Comparison of ENCODE assay signal across 29 mouse cellular contexts in the genomic region with DNA sequence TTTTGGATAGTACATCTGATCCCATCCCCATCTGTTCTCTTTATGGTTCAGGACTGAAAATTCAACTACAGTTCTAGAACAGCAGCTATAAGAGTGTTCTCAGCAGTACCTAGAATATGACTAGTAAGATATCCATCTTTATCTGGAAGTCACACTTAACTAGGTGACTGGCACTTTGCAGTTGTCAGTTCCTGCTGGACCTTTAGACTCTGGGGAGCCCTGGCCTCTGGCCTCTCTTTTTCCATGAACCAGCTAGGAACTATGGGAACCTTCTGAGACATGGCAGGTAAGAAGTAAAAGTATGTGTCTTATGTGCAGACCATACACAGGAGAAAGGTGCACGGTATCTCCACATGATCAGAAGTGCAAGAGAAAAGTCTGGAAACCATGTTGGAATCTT. TPM values are rescaled to one million over a fixed set of nuclear protein-coding genes. Genes with fewer than 3 reads are reported as not detected.
A peak's percentile ranks its signal among the peaks of the same experiment; 100 is the strongest.
DNase-seq lines count a peak whose midpoint lies in the region; ATAC-seq and TF ChIP-seq lines count a peak whose summit lies in the region.
"Had no signal": no experiment of that assay in that cellular context is flagged by ENCODE, and none has a peak within 500 bp of the region (broad histone marks: within the 10 kb centered on the region; RNA-seq: fewer than 3 reads in every experiment).

No protein-coding gene starts in this region.

- no peak for TF ChIP-seq POLR2A in heart, adult 2 months (IDR thresholded peaks at IDR 0.05; ENCODE audit: insufficient read depth, low read depth, low read length)
- no peak for TF ChIP-seq POLR2A in lung, adult 2 months (IDR thresholded peaks at IDR 0.05; ENCODE audit: borderline replicate concordance, extremely low read depth, low read depth, low read length)

- H3K27me3 ChIP-seq in heart, embryonic 10.5 days (ENCODE audit: insufficient read depth, poor library complexity, severe bottlenecking) = peaks cover 13% of the 10 kb centered on the region; the same call in 1 of the 2 replicates
- no peaks in the 10 kb centered on the region for H3K27me3 ChIP-seq in heart, embryonic 13.5 days (replicated peaks)
- H3K27me3 ChIP-seq in heart, adult 2 months (ENCODE audit: control insufficient read depth, insufficient read depth, low read length) = peaks cover 9% of the 10 kb centered on the region; the same call in 1 of the 2 replicates
- H3K27me3 ChIP-seq in lung, embryonic 16.5 days (ENCODE audit: control insufficient read depth, insufficient read depth, low read depth, low read length) = peaks cover 2% of the 10 kb centered on the region; the same call in 1 of the 2 replicates

- H3K27ac ChIP-seq in heart, embryonic 10.5 days = 0 out of 2 replicates have a peak overlapping the region, but pooled peaks have one; percentile 36
- no peak overlapping the region for H3K27ac ChIP-seq in heart, embryonic 13.5 days (replicated peaks)
- H3K27ac ChIP-seq in heart, adult 2 months = no peak overlapping the region
- H3K27ac ChIP-seq in lung, embryonic 16.5 days (ENCODE audit: low read length) = no peak overlapping the region
- H3K27ac ChIP-seq: forebrain, embryonic 10.5 days; forebrain, embryonic 13.5 days; hindbrain, embryonic 10.5 days; hindbrain, embryonic 13.5 days had no signal

- TF ChIP-seq EP300 in heart, adult 2 months (IDR thresholded peaks at IDR 0.05; ENCODE audit: insufficient read depth, low read depth, low read length) = no peak

- TF ChIP-seq CTCF in heart, adult 2 months (IDR thresholded peaks at IDR 0.05) = no peak
- TF ChIP-seq CTCF in lung, adult 2 months (IDR thresholded peaks at IDR 0.05; ENCODE audit: insufficient read depth, low read length) = no peak

- H3K9ac ChIP-seq in heart, embryonic 13.5 days = no peak overlapping the region
- no peak overlapping the region for H3K9ac ChIP-seq in heart, adult 2 months (ENCODE audit: low read depth, low read length)
- no peak overlapping the region for H3K9ac ChIP-seq in lung, embryonic 16.5 days (ENCODE audit: low read length)
- H3K9ac ChIP-seq: forebrain, embryonic 13.5 days; hindbrain, embryonic 13.5 days had no signal

- peak overlapping the region; percentile 91 for H3K4me2 ChIP-seq in heart, embryonic 13.5 days
- peak overlapping the region; percentile 64; the same call in 1 of the 2 replicates for H3K4me2 ChIP-seq in lung, embryonic 16.5 days (ENCODE audit: low read depth, low read length)
- H3K4me2 ChIP-seq: forebrain, embryonic 13.5 days; hindbrain, embryonic 13.5 days had no signal

- ATAC-seq in heart, embryonic 13.5 days (ENCODE audit: extremely low read depth, insufficient number of reproducible peaks, low FRiP score, low TSS enrichment) = no peak
- ATAC-seq in lung, embryonic 16.5 days (ENCODE audit: low read depth) = no peak
- ATAC-seq in megakaryocyte-erythroid progenitor cell, adult 5-6 weeks (replicated peaks; ENCODE audit: low FRiP score, low TSS enrichment, poor library complexity, severe bottlenecking) = no peak
- ATAC-seq: forebrain, embryonic 13.5 days; forebrain, embryonic 16.5 days; hindbrain, embryonic 16.5 days; Patski had no signal

- WGBS in heart, embryonic 10.5 days = 95% methylated on average over 1 of the region's 1 CpGs
- 87% methylated on average over 1 of the region's 1 CpGs for WGBS in heart, embryonic 13.5 days
- WGBS in heart, adult 2 months = 96% methylated on average over 1 of the region's 1 CpGs
- WGBS in lung, embryonic 16.5 days = 84% methylated on average over 1 of the region's 1 CpGs
- 89% methylated on average over 1 of the region's 1 CpGs for WGBS in lung, adult 2 months

- peaks cover 70% of the 10 kb centered on the region for H3K4me1 ChIP-seq in heart, embryonic 10.5 days
- H3K4me1 ChIP-seq in heart, embryonic 13.5 days = peaks cover 59% of the 10 kb centered on the region
- H3K4me1 ChIP-seq in heart, adult 2 months (ENCODE audit: control insufficient read depth, insufficient read depth, low read length) = no peaks in the 10 kb centered on the region
- peaks cover 2% of the 10 kb centered on the region for H3K4me1 ChIP-seq in lung, embryonic 16.5 days (replicated peaks; ENCODE audit: control insufficient read depth, insufficient read depth, low read length)
- no peaks in the 10 kb centered on the region; the same call in 1 of the 2 replicates for H3K4me1 ChIP-seq in lung, adult 2 months (ENCODE audit: control insufficient read depth, insufficient read depth, low read length)

- no peaks in the 10 kb centered on the region for H3K79me2 ChIP-seq in heart, adult 2 months (replicated peaks; ENCODE audit: control insufficient read depth, insufficient read depth, low read length)

- DNase-seq in heart, embryonic 10.5 days (ENCODE audit: low spot score) = no peak
- no peak for DNase-seq in heart, postnatal 25 days (ENCODE audit: low spot score)
- no peak for DNase-seq in heart, adult 2 months
- DNase-seq in lung, adult 2 months = no peak
- DNase-seq in left cerebral cortex, postnatal 36 days (ENCODE audit: low spot score in 2 of 2) = no peak
- DNase-seq: adrenal gland, postnatal 10 days; adrenal gland, postnatal 36 days; cerebellum, adult 18-20 months; cerebellum, adult 9-10 months; cerebellum, postnatal 14 days; gastrocnemius, postnatal 10 days; gastrocnemius, postnatal 36 days; heart, postnatal 36 days had no signal

- intact Hi-C loops in heart, postnatal 25 days (cut with DNase I) = no loop called here
- intact Hi-C loops in heart, adult 2 months (cut with DNase I) = no loop called here
- intact Hi-C loops in left cerebral cortex, postnatal 36 days (cut with DNase I) = no loop called here

- peaks cover 77% of the 10 kb centered on the region for H3K36me3 ChIP-seq in heart, embryonic 10.5 days
- peaks cover 57% of the 10 kb centered on the region for H3K36me3 ChIP-seq in heart, embryonic 13.5 days
- no peaks in the 10 kb centered on the region for H3K36me3 ChIP-seq in heart, adult 2 months (ENCODE audit: control insufficient read depth, insufficient read depth, low read length)
- peaks cover 16% of the 10 kb centered on the region; the same call in 1 of the 2 replicates for H3K36me3 ChIP-seq in lung, embryonic 16.5 days (ENCODE audit: control insufficient read depth, insufficient read depth, low read length)
- H3K36me3 ChIP-seq: forebrain, embryonic 10.5 days; G1E; hindbrain, embryonic 10.5 days; hindbrain, embryonic 13.5 days had no signal

- H3K4me3 ChIP-seq in heart, embryonic 10.5 days = peak overlapping the region; percentile 92; the same call in 1 of the 2 replicates
- no peak overlapping the region for H3K4me3 ChIP-seq in heart, embryonic 13.5 days
- H3K4me3 ChIP-seq in heart, adult 2 months = no peak overlapping the region
- H3K4me3 ChIP-seq in lung, embryonic 16.5 days (ENCODE audit: low read length) = no peak overlapping the region
- H3K4me3 ChIP-seq in lung, adult 2 months (replicated peaks; ENCODE audit: extremely low read depth, low read depth, low read length) = no peak overlapping the region
- H3K4me3 ChIP-seq: forebrain, embryonic 10.5 days; forebrain, embryonic 13.5 days; hindbrain, embryonic 10.5 days; hindbrain, embryonic 13.5 days had no signal

- H3K9me3 ChIP-seq in heart, embryonic 10.5 days = no peaks in the 10 kb centered on the region
- no peaks in the 10 kb centered on the region for H3K9me3 ChIP-seq in heart, embryonic 13.5 days
- H3K9me3 ChIP-seq in lung, embryonic 16.5 days (ENCODE audit: control insufficient read depth, low read length) = no peaks in the 10 kb centered on the region
- H3K9me3 ChIP-seq: forebrain, embryonic 10.5 days; forebrain, embryonic 13.5 days; G1E; hindbrain, embryonic 10.5 days; hindbrain, embryonic 13.5 days had no signal

RNA-seq across cellular contexts. Expression of a gene that starts 5.0 kb away (rescaled TPM):
- 34.7 and 41.3 TPM in 2 replicates for polyA plus RNA-seq in heart, embryonic 10.5 days (2016; fragmentation: Nextera tagmentation; extraction: Ambion mirVana)
- total RNA-seq in heart, postnatal 25 days (2021) = 1 to 10 TPM in 1 of 2 experiments, under 1 TPM in 1; 0.98 to 1.1 TPM
- 11.8 and 14.7 TPM in 2 replicates for polyA plus RNA-seq in heart, embryonic 13.5 days (2015; fragmentation: Nextera tagmentation; extraction: Ambion mirVana)
- under 1 TPM; 0.63 to 0.89 TPM for total RNA-seq in heart, adult 2 months (2021)
- 1.1 TPM in 2 replicates for polyA plus RNA-seq in heart, adult 2 months (2012; rRNA removed)
- polyA plus RNA-seq in lung, embryonic 16.5 days (2015; fragmentation: Nextera tagmentation; extraction: Ambion mirVana) = 23.2 and 25.3 TPM in 2 replicates
- polyA plus RNA-seq in lung, adult 2 months (2012; rRNA removed) = 5.4 and 9.9 TPM in 2 replicates
- total RNA-seq in megakaryocyte-erythroid progenitor cell, adult 5-6 weeks (2014; fragmentation: Nextera tagmentation) = not detected in 2 replicates
- total RNA-seq in megakaryocyte-erythroid progenitor cell, adult 5-6 weeks (2017) = not detected in 2 replicates
- total RNA-seq in left cerebral cortex, postnatal 36 days (2021) = not detected
- total RNA-seq: CH12.LX; gastrocnemius, adult 18-20 months; gastrocnemius, postnatal 10 days; gastrocnemius, postnatal 36 days; granulocyte monocyte progenitor cell, adult 5-6 weeks had no signal
- polyA plus RNA-seq: embryonic facial prominence, embryonic 14.5 days; forebrain, embryonic 10.5 days; forebrain, embryonic 13.5 days; forebrain, embryonic 16.5 days; G1E; hindbrain, embryonic 16.5 days; Patski had no signal

RNA-seq across cellular contexts. Expression of a gene that starts 39.8 kb away (rescaled TPM):
- 0.16 and 0.68 TPM in 2 replicates for polyA plus RNA-seq in heart, embryonic 10.5 days (2016; fragmentation: Nextera tagmentation; extraction: Ambion mirVana)
- total RNA-seq in heart, postnatal 25 days (2021) = not detected
- polyA plus RNA-seq in heart, embryonic 13.5 days (2015; fragmentation: Nextera tagmentation; extraction: Ambion mirVana) = 0.05 and 0.08 TPM in 2 replicates
- total RNA-seq in heart, adult 2 months (2021) = not detected
- polyA plus RNA-seq in heart, adult 2 months (2012; rRNA removed) = not detected in 2 replicates
- polyA plus RNA-seq in lung, embryonic 16.5 days (2015; fragmentation: Nextera tagmentation; extraction: Ambion mirVana) = 2.7 and 2.8 TPM in 2 replicates
- 1.4 and 2.3 TPM in 2 replicates for polyA plus RNA-seq in lung, adult 2 months (2012; rRNA removed)
- total RNA-seq in megakaryocyte-erythroid progenitor cell, adult 5-6 weeks (2014; fragmentation: Nextera tagmentation) = not detected in 2 replicates
- total RNA-seq in megakaryocyte-erythroid progenitor cell, adult 5-6 weeks (2017) = not detected in 2 replicates
- not detected for total RNA-seq in left cerebral cortex, postnatal 36 days (2021)
- total RNA-seq: adrenal gland, adult 18-20 months; adrenal gland, postnatal 10 days; adrenal gland, postnatal 36 days; CH12.LX; gastrocnemius, adult 18-20 months; gastrocnemius, postnatal 10 days; gastrocnemius, postnatal 36 days; granulocyte monocyte progenitor cell, adult 5-6 weeks; heart, postnatal 36 days had no signal
- polyA plus RNA-seq: forebrain, embryonic 13.5 days; forebrain, embryonic 16.5 days; G1E; hindbrain, embryonic 13.5 days; hindbrain, embryonic 16.5 days; Patski had no signal

RNA-seq across cellular contexts. Expression of a gene that starts 56.2 kb away (rescaled TPM):
- 12.4 and 13.1 TPM in 2 replicates for polyA plus RNA-seq in heart, embryonic 10.5 days (2016; fragmentation: Nextera tagmentation; extraction: Ambion mirVana)
- 10 to 100 TPM; 13.0 to 13.8 TPM for total RNA-seq in heart, postnatal 25 days (2021)
- 9.0 and 9.3 TPM in 2 replicates for polyA plus RNA-seq in heart, embryonic 13.5 days (2015; fragmentation: Nextera tagmentation; extraction: Ambion mirVana)
- 10 to 100 TPM; 11.2 to 14.3 TPM for total RNA-seq in heart, adult 2 months (2021)
- 17.6 and 26.7 TPM in 2 replicates for polyA plus RNA-seq in heart, adult 2 months (2012; rRNA removed)
- 6.3 and 8.4 TPM in 2 replicates for polyA plus RNA-seq in lung, embryonic 16.5 days (2015; fragmentation: Nextera tagmentation; extraction: Ambion mirVana)
- 22.7 and 28.2 TPM in 2 replicates for polyA plus RNA-seq in lung, adult 2 months (2012; rRNA removed)
- 13.8 and 14.4 TPM in 2 replicates for total RNA-seq in megakaryocyte-erythroid progenitor cell, adult 5-6 weeks (2014; fragmentation: Nextera tagmentation)
- total RNA-seq in megakaryocyte-erythroid progenitor cell, adult 5-6 weeks (2017) = 7.4 and 20.8 TPM in 2 replicates
- total RNA-seq in left cerebral cortex, postnatal 36 days (2021) = 10 to 100 TPM; 26.5 to 31.7 TPM
